Mouse (Mus musculus) erythroblast, embryonic 14.5 days (primary cell): ENCODE measurements around the gene Prkag2. TPM values are rescaled to one million over a fixed set of nuclear protein-coding genes. Genes with fewer than 3 reads are reported as not detected.
A peak's percentile ranks its signal among the peaks of the same experiment; 100 is the strongest.

Source experiments
- H3K27me3 ChIP-seq: 2 replicates; pipeline ENCODE4 v1.6.1; 2012; ENCODE audit warnings: inconsistent platforms; ENCODE audit not compliant: control insufficient read depth
- H3K36me3 ChIP-seq: 2 replicates; pipeline ENCODE4 v1.6.1; 2012; ENCODE audit warnings: mild to moderate bottlenecking, inconsistent platforms; ENCODE audit not compliant: control insufficient read depth
- H3K4me1 ChIP-seq: 2 replicates; pipeline ENCODE4 v1.6.1; 2012; ENCODE audit warnings: inconsistent platforms; ENCODE audit not compliant: control insufficient read depth
- H3K4me3 ChIP-seq: replicated peaks from 2 replicates; pipeline ENCODE3; 2012; ENCODE audit warnings: moderate library complexity, mild to moderate bottlenecking, inconsistent platforms
- H3K9me3 ChIP-seq: 2 replicates; pipeline ENCODE4 v1.6.1; 2012; ENCODE audit warnings: low read length, inconsistent platforms, mixed read lengths; ENCODE audit not compliant: control insufficient read depth
- GATA1 ChIP-seq: IDR thresholded peaks from 2 replicates; pipeline ENCODE4 v1.6.1; 2012; ENCODE audit warnings: low read length, inconsistent platforms, mixed read lengths
- TAL1 ChIP-seq: IDR thresholded peaks from 3 replicates; pipeline ENCODE4 v1.6.1; 2012; ENCODE audit warnings: low read length, inconsistent platforms, mixed read lengths
- polyA plus RNA-seq: library from polyadenylated mRNA; stranded (reverse); fragments of >175 nt; gene quantifications from 2 replicates; pipeline ENCODE4 v1.2.3, GENCODE M21; 2012

Prkag2 gene
- polyA plus RNA-seq, 1 experiment: 0.07 TPM

DNA sequence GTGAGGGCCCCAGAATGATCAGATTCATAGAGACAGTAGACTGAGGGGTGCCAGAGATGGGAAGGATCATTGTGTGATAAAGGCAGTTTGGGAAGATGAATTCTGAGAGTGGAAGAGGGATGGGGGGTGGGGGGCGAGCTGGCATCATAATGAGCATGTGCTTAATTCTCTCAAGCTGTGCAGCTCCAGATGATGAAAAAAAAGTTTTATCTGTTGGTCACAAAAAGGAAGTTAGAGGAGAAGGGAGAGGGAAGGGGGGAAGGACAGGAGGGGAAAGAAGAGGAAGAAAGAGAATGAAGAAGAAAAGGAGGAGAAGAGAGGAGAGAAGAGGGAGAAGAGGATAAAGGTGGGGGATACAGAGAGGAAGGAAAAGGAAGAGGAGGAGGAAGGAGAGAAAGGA is 116.3 kb downstream of the Prkag2 start:
- no peaks in the 10 kb centered on the region for H3K36me3 ChIP-seq
- no peaks in the 10 kb centered on the region for H3K9me3 ChIP-seq
- peaks cover 14% of the 10 kb centered on the region for H3K4me1 ChIP-seq
- peaks cover 5% of the 10 kb centered on the region; the same call in 1 of the 2 replicates for H3K27me3 ChIP-seq
- H3K4me3 ChIP-seq: no peak overlapping the region
- no peak for TF ChIP-seq TAL1
- TF ChIP-seq GATA1: no peak

DNA sequence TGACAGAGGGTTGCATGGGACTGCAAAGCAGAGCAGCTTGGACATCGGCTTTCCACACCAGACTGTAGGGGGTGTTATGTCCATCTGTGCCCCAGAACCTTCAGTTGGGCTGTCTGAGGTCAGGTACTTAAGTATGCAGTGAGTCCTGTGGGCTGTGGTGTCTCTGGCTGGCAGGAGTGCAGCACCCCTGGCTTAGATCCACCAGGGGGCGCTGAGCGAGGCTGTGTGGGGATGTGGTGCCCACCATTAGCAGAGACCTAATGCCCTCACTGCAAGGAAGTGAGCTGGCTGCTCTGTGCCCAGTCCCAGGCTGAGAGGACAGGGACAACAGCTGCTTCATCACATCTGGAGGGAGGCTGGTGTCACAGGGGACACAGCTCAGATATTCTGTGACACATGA is 116.9 kb downstream of the Prkag2 start:
- TF ChIP-seq GATA1: no peak
- no peak for TF ChIP-seq TAL1
- no peaks in the 10 kb centered on the region for H3K36me3 ChIP-seq
- no peak overlapping the region for H3K4me3 ChIP-seq
- H3K4me1 ChIP-seq: peaks cover 20% of the 10 kb centered on the region
- no peaks in the 10 kb centered on the region for H3K9me3 ChIP-seq
- H3K27me3 ChIP-seq: peaks cover 5% of the 10 kb centered on the region; the same call in 1 of the 2 replicates

DNA sequence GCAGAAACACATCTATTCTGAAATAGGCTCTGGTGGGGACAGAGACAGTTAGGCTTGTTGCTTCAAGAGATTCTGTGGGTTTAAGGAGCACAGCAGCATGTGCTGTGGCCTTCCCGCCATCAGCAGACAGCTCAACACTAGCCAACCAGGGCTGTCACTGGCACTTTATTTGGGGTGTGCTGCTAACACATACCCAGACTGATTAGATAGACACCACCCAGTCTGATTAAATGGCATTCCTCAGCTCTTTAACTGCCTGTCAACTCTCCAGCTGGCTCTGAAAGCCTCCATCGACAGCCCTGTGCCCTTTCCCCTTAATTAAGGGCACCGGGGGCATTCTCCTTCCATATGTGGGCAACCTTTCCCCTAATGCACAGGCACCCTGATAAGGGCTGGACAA is 118.2 kb downstream of the Prkag2 start:
- Histone ChIP-seq H3K36me3 (no peaks in the 10 kb centered on the region), H3K27me3 (peaks cover 5% of the 10 kb centered on the region; the same call in 1 of the 2 replicates), H3K9me3 (no peaks in the 10 kb centered on the region), H3K4me3 (no peak overlapping the region), H3K4me1 (peaks cover 20% of the 10 kb centered on the region)
- TF ChIP-seq TAL1 (no peak), GATA1 (no peak)

DNA sequence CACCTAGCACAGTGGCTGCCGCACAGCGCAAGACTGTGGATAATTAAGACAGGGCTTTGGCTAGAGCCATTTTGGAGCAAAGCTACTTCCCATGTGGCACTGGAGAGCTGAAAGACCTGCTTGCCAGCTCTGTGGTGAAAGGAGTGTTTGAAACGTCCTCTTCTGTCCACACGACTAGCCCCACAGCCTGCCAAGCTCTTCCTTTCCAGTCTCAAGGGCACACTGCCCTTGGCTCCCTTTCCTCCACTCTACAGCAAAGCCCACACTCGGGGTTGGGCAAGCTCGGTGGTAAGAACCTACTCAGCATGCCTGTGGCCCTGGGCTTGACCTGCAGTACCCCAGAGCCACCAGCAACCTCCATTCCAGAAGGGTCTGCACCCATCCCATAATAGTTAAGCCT is 118.7 kb downstream of the Prkag2 start:
- TF ChIP-seq TAL1 (no peak), GATA1 (no peak)
- peaks cover 20% of the 10 kb centered on the region for H3K4me1 ChIP-seq
- H3K4me3 ChIP-seq: no peak overlapping the region
- H3K27me3 ChIP-seq: peaks cover 5% of the 10 kb centered on the region; the same call in 1 of the 2 replicates
- H3K9me3 ChIP-seq: no peaks in the 10 kb centered on the region
- H3K36me3 ChIP-seq: no peaks in the 10 kb centered on the region

DNA sequence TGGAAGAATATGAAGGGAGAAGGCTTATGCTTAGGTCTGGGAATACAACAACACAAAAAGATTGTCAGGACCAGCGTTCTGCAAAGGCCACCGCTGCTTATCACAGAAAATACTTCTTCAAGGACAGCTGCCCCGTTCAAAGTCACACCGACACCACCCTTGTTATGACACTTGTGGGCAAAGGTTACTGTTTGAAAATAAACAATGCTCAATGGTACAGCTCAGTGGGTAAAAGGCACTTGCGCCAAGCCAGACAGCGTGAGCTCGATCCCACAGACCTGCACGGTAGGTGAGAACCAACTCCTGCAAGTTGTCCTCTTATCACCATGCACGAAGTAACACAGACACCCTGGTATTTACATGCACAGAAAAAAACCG is 120.5 kb downstream of the Prkag2 start:
- H3K4me3 ChIP-seq: no peak overlapping the region
- H3K27me3 ChIP-seq: peaks cover 5% of the 10 kb centered on the region; the same call in 1 of the 2 replicates
- TF ChIP-seq TAL1 (no peak), GATA1 (no peak)
- peaks cover 20% of the 10 kb centered on the region for H3K4me1 ChIP-seq
- no peaks in the 10 kb centered on the region for H3K9me3 ChIP-seq
- no peaks in the 10 kb centered on the region for H3K36me3 ChIP-seq

DNA sequence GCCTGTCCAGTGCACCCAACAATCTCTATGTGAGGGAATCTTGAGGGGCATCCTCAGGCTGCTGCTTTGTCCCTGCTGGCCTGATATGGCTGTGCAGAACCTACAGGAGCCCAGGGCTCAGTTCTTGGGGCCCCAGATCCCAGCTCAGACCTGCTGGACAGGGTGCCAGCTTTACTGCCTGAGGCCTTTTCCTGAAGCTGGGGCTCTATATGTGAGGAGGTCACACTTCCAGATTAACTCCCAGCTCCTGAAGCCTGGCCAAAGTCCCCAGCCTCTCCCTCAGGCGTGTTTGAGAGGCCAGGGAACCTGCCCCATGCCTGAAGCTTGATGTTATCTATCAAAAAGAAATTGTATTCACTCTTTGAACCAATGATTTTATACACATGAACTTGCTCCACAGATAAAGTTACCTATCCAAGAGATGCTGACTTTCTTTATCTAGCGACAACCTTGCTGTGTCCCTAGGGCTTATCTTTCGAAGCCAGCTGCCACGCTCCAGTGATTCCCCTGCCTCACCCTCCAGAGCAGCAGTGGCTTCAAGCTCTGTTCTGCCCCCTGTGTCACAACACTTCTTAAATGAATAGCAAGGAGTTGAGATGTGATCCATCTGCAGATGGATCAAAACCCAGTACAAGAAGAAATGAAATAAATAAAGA is 121.0 kb downstream of the Prkag2 start:
- Histone ChIP-seq H3K36me3 (no peaks in the 10 kb centered on the region), H3K4me3 (no peak overlapping the region), H3K4me1 (peaks cover 20% of the 10 kb centered on the region), H3K9me3 (no peaks in the 10 kb centered on the region), H3K27me3 (peaks cover 5% of the 10 kb centered on the region; the same call in 1 of the 2 replicates)
- TF ChIP-seq GATA1 (no peak), TAL1 (peak; percentile 43; the same call in 2 of the 3 replicates)

DNA sequence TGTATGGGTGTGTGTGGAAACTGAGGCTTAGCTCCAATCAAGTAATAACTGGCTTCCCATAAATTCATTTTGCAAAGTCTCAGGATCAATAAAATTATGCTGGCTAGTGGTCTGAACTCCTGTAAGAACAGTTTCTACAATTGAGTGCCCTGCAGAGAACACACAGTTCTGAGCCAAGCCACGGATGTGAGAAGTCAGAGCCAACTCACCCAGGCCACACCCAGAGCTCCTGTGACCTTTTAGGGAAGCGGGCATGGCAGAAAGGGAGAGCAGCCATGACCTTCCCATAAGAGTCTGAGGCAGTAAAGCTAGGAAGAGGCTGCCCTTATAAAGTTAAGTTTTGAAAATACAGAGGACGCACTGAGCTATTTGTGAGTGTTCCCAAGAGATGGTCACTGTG is 123.5 kb downstream of the Prkag2 start:
- peaks cover 20% of the 10 kb centered on the region for H3K4me1 ChIP-seq
- H3K36me3 ChIP-seq: no peaks in the 10 kb centered on the region
- TF ChIP-seq TAL1: no peak
- no peak for TF ChIP-seq GATA1
- peaks cover 5% of the 10 kb centered on the region; the same call in 1 of the 2 replicates for H3K27me3 ChIP-seq
- no peak overlapping the region for H3K4me3 ChIP-seq
- no peaks in the 10 kb centered on the region for H3K9me3 ChIP-seq

DNA sequence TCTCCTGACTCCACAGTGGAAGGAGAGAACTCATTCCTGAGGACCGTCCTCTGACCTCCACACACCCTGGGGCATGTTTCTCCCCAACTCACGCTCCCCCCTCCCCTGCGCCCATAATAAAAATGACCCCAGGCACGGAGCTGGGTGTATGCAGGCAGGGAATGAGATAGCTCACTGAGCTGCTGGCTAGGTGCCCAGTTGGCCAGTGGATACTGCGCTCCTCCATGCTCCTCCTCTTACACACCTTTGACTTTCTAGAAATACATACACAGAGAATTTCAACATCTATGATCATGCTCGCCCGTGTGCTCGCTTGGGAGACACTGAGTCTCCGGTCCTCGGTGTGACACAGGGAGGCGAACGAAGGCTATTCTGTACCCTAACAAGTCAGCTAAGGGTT is 124.2 kb downstream of the Prkag2 start:
- TF ChIP-seq TAL1 (no peak), GATA1 (no peak)
- no peak overlapping the region for H3K4me3 ChIP-seq
- H3K4me1 ChIP-seq: peaks cover 20% of the 10 kb centered on the region
- peaks cover 3% of the 10 kb centered on the region; the same call in 1 of the 2 replicates for H3K27me3 ChIP-seq
- H3K36me3 ChIP-seq: no peaks in the 10 kb centered on the region
- H3K9me3 ChIP-seq: no peaks in the 10 kb centered on the region

DNA sequence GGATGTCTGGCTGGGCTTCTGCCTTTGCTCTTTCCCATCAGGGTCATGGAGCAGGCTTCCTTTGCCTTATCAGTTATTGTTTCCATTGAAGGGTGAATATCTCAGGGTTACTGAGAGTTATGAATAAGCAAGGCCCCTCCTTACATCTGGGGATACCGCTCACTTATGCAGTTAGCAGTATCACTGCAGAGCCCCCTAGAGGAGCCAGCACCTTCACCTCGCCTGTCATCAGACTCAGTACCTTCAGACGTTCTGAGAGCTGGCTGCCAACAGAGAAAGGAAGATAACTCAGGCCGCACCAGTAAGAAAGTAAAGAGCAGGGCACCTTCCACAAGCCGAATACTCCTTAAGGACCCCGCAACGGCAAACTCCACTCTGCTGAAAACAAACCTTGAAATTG is 125.3 kb downstream of the Prkag2 start:
- TF ChIP-seq GATA1: no peak
- TF ChIP-seq TAL1: no peak
- H3K4me3 ChIP-seq: no peak overlapping the region
- H3K27me3 ChIP-seq: peaks cover under 1% of the 10 kb centered on the region; the same call in 1 of the 2 replicates
- no peaks in the 10 kb centered on the region for H3K9me3 ChIP-seq
- H3K4me1 ChIP-seq: peaks cover 15% of the 10 kb centered on the region
- H3K36me3 ChIP-seq: no peaks in the 10 kb centered on the region

DNA sequence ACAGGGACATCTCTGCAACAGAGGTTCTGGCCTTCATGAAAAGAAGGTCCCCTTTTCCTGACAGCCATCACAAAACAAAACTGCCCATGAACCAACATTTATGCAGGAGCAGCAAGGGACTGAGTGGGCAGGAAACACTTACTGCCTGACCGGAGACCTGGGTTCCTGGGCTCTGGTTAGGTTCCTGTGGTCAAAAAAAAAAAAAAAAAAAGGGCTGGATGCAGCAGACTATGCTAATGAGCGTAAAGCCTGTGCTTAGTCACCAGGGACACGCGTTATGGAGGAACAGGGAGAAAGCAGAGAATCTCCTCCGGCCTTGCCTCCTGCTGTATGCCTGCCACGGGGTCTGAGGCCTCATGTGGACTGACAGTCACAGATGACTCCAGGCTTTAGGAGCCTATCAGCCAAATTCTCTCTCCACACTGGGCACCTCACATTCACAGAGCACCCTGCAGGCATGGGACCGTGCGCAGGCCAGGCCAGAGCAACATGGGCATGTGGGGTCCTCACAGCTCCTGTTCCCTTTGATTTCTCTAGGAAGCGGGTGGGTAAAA is 126.7 kb downstream of the Prkag2 start:
- Histone ChIP-seq H3K4me3 (no peak overlapping the region), H3K4me1 (peaks cover 5% of the 10 kb centered on the region), H3K9me3 (no peaks in the 10 kb centered on the region), H3K27me3 (peaks cover 9% of the 10 kb centered on the region), H3K36me3 (no peaks in the 10 kb centered on the region)
- TF ChIP-seq GATA1: no peak
- TF ChIP-seq TAL1: no peak
